Mouse (Mus musculus) liver, adult 2 months (tissue): ENCODE data around the gene Gm20388.

Experiments
- CTCF ChIP-seq: fragments of 200-500 bp; IDR thresholded peaks from 2 replicates; pipeline ENCODE4 v1.5.1; 2011; ENCODE audit warnings: low read depth, low read length, control low read depth
- POLR2A ChIP-seq: fragments of 200-500 bp; IDR thresholded peaks from 2 replicates; pipeline ENCODE4 v1.6.1; 2011; ENCODE audit warnings: low read length, control low read depth; ENCODE audit not compliant: insufficient read depth; ENCODE audit errors: extremely low read depth

DNA sequence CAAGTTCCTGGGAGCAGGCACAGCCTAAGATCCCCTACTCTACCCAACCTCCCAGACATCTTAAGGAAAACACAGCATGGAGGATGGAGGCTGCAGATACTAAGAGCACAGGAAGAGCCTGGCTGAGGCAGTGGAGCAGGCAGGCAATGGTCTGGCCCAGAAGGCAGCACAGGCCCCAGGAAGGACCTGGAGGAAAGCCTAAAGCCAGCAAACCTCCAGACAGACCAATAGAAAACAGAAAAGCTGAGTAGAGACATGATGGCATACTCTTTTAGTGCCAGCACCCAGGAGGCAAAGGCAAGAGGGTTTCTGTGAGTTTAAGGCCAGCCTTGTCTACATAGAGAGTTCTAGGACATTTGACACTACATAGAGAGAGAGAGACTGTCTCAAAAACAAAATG, 1702.8 kb downstream of the Gm20388 start:
- no peak for TF ChIP-seq CTCF
- TF ChIP-seq POLR2A: no peak
